Mouse (Mus musculus) lung, adult 2 months (tissue): Measurements from ENCODE around the gene Gja1. TPM values are rescaled to one million over a fixed set of nuclear protein-coding genes. Genes with fewer than 3 reads are reported as not detected.

Experiments
- DNase-seq: peaks from one replicate; pipeline ENCODE4 v3.0.0; 2022
- H3K4me1 ChIP-seq: fragments of 200-500 bp; 2 replicates; pipeline ENCODE4 v1.6.1; 2011; ENCODE audit warnings: low read length; ENCODE audit not compliant: control insufficient read depth, insufficient read depth
- H3K4me3 ChIP-seq: fragments of 200-500 bp; replicated peaks from 2 replicates; pipeline ENCODE3; 2011; ENCODE audit warnings: low read depth, mild to moderate bottlenecking, control low read depth, low read length; ENCODE audit errors: extremely low read depth
- CTCF ChIP-seq: fragments of 200-500 bp; IDR thresholded peaks from 2 replicates; pipeline ENCODE4 v1.5.1; 2011; ENCODE audit warnings: mild to moderate bottlenecking, low read length, control low read depth; ENCODE audit not compliant: insufficient read depth
- POLR2A ChIP-seq: fragments of 200-500 bp; IDR thresholded peaks from 2 replicates; pipeline ENCODE4 v1.6.1; 2011; ENCODE audit warnings: low read depth, mild to moderate bottlenecking, control low read depth, low read length, borderline replicate concordance; ENCODE audit errors: extremely low read depth
- WGBS: fragments of 180-500 bp; shearing (Covaris S2); methylation state at CpG from one replicate; pipeline ENCODE4 v1.1.7; 2018; 5-methylcytosine and 5-hydroxymethylcytosine counted together
- polyA plus RNA-seq: library from polyadenylated mRNA; depleted of rRNA; stranded (reverse); fragments of >200 nt; gene quantifications from 2 replicates; pipeline ENCODE4 v1.2.3, GENCODE M21; 2012; rRNA removed

The Gja1 gene
- polyA plus RNA-seq, 1 experiment = 31.3 TPM

GRCm38 (mm10) chr10:56432390-56432709 is 55.2 kb downstream of the Gja1 start:
- 49% methylated on average over 6 of the region's 6 CpGs for WGBS
- DNase-seq = no peak
- TF ChIP-seq POLR2A (no peak), CTCF (no peak)
- Histone ChIP-seq H3K4me3 (no peak overlapping the region), H3K4me1 (no peaks in the 10 kb centered on the region)

DNA sequence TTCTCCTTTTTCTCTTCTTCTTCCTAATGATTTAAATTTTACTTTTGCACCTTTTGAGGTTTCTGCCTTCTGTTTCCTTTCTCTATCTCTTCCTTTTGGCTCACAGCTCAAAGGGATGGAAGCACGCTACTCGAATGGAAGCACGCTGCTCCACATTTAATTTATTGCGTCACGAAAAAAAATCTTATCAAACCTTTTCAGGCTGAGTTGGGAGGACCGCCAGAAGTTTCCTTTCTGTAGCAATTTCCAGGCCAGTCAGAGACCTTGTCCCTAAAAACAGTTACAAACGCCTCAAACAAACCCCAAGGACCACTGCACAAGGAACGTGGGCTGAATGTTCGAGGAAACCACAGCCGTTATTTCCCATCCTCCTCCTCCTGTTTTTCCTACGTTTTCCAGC is 60.2 kb downstream of the Gja1 start:
- Histone ChIP-seq H3K4me3 (no peak overlapping the region), H3K4me1 (0 out of 2 replicates have a peak, but pooled peaks cover 2% of the 10 kb centered on the region)
- no peak for DNase-seq
- TF ChIP-seq POLR2A (no peak), CTCF (no peak)
- WGBS = 43% methylated on average over 11 of the region's 11 CpGs

- Histone ChIP-seq H3K4me1 (0 out of 2 replicates have a peak, but pooled peaks cover 2% of the 10 kb centered on the region), H3K4me3 (no peak overlapping the region)
- 46% methylated on average over 4 of the region's 4 CpGs for WGBS
- TF ChIP-seq CTCF (no peak), POLR2A (no peak)
- DNase-seq = no peak
These were observed 62.5 kb downstream of the Gja1 start for GRCm38 (mm10) chr10:56439638-56440037.

DNA sequence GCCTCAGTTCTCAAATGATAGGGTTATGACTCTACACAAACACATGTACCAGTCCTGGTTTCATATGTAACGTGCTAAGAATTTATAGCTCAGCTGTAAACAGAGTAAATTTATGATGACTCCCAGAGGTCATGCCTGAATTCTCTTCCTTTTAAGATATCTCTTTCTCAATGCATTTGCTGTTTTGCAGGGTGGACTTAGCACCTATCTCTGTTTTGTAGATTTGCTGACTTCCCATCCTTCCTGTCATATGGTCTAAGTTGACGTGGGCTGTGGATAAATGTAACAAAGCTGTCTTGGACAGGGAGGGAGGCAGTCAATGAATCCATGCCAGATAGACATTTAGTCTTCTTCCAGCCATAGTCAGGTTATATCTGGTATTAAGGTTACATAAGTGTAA is 67.3 kb downstream of the Gja1 start:
- Histone ChIP-seq H3K4me1 (0 out of 2 replicates have a peak, but pooled peaks cover 2% of the 10 kb centered on the region), H3K4me3 (no peak overlapping the region)
- TF ChIP-seq CTCF (no peak), POLR2A (no peak)
- WGBS = 63% methylated on average over 2 of the region's 2 CpGs
- no peak for DNase-seq

DNA sequence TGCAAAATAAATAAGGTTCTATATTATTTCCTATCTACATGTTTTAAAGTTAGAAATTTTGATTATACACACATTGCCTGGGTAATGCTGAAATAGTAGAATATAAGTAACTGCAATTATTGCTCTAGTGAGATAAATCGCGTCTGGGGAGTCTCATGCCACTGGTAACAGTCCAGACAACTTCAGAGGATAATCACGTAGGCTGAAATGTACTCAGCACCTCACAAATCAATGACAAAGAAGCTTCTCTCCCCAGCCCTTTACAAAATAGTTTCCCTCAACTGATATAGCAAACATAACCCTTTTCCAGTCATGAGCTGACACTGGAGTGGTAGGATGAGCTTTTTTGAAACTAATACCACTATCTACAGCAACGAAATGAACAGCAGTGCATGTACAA is 71.9 kb downstream of the Gja1 start:
- H3K4me1 ChIP-seq = no peaks in the 10 kb centered on the region
- WGBS = 68% methylated on average over 4 of the region's 4 CpGs
- DNase-seq = no peak
- no peak overlapping the region for H3K4me3 ChIP-seq
- TF ChIP-seq CTCF = no peak
- no peak for TF ChIP-seq POLR2A

Other genes with a start within 250 kb of the Gja1 start
- gene Tbc1d32, start 148.6 kb upstream of the Gja1 start, polyA plus RNA-seq = 0.80 and 1.6 TPM in 2 replicates